Mouse (Mus musculus) thymus, adult 2 months (tissue): Measurements from ENCODE around the gene Wdr41. TPM values are rescaled to one million over a fixed set of nuclear protein-coding genes. Genes with fewer than 3 reads are reported as not detected.

Source experiments
- DNase-seq: peaks from one replicate; pipeline ENCODE4 v3.0.0; 2021
- H3K27ac ChIP-seq: fragments of 200-500 bp; 2 replicates; pipeline ENCODE4 v1.5.1; 2012; ENCODE audit warnings: low read length, control low read depth; ENCODE audit not compliant: control insufficient read depth, insufficient read depth
- H3K27me3 ChIP-seq: fragments of 200-500 bp; 2 replicates; pipeline ENCODE4 v1.6.1; 2012; ENCODE audit warnings: mild to moderate bottlenecking, low read length, moderate library complexity, mixed read lengths; ENCODE audit not compliant: control insufficient read depth, insufficient read depth
- H3K36me3 ChIP-seq: fragments of 200-500 bp; 2 replicates; pipeline ENCODE4 v1.6.1; 2012; ENCODE audit warnings: mild to moderate bottlenecking, low read length, moderate library complexity; ENCODE audit not compliant: control insufficient read depth, insufficient read depth
- H3K4me1 ChIP-seq: fragments of 200-500 bp; replicated peaks from 2 replicates; pipeline ENCODE4 v1.6.1; 2012; ENCODE audit warnings: low read length; ENCODE audit not compliant: control insufficient read depth, insufficient read depth
- H3K4me3 ChIP-seq: fragments of 200-500 bp; 2 replicates; pipeline ENCODE4 v1.5.1; 2012; ENCODE audit warnings: mild to moderate bottlenecking, low read length, control low read depth, moderate library complexity; ENCODE audit not compliant: control insufficient read depth, insufficient read depth
- CTCF ChIP-seq: fragments of 200-500 bp; IDR thresholded peaks from 2 replicates; pipeline ENCODE4 v1.5.1; 2012; ENCODE audit warnings: mild to moderate bottlenecking, control low read depth, low read length, moderate library complexity, borderline replicate concordance; ENCODE audit not compliant: control insufficient read depth, poor library complexity, insufficient read depth; ENCODE audit errors: extremely low read depth
- POLR2A ChIP-seq: fragments of 200-500 bp; IDR thresholded peaks from 2 replicates; pipeline ENCODE4 v1.6.1; 2012; ENCODE audit warnings: mild to moderate bottlenecking, low read length, control low read depth, moderate library complexity; ENCODE audit not compliant: control insufficient read depth, poor library complexity, insufficient read depth; ENCODE audit errors: extremely low read depth
- WGBS: fragments of 180-500 bp; shearing (Covaris S2); methylation state at CpG from one replicate; pipeline ENCODE4 v1.1.7; 2018; 5-methylcytosine and 5-hydroxymethylcytosine counted together
- polyA plus RNA-seq: library from polyadenylated mRNA; depleted of rRNA; stranded (reverse); fragments of >200 nt; gene quantifications from 2 replicates; pipeline ENCODE4 v1.2.3, GENCODE M21; 2012

The Wdr41 gene
- polyA plus RNA-seq, 1 experiment = 12.7 TPM

DNA sequence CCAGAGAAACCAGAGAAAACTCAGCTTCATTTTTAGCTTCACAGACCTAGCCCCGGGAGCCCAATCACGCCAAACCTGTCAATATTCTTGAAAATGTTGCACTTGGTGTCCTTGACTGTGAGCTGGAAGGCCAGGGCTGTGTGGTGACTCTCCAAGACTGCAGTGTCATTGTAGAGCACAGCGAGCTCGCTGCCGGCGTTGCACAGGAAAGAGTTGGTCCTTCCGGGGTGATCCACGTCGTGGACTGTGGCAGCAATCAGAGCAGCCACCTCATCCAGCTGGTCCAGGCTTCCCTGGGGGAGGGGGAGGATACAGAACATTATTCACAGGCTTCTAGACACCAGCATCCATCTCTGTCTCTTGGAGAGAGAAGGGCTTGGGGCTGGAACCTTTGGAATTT, 58.0 kb downstream of the Wdr41 start:
- H3K36me3 ChIP-seq = no peaks in the 10 kb centered on the region
- H3K4me3 ChIP-seq = no peak overlapping the region
- DNase-seq = no peak
- 24% methylated on average over 9 of the region's 9 CpGs for WGBS
- H3K27me3 ChIP-seq = no peaks in the 10 kb centered on the region
- TF ChIP-seq CTCF (no peak), POLR2A (no peak)
- H3K4me1 ChIP-seq = no peaks in the 10 kb centered on the region
- no peak overlapping the region for H3K27ac ChIP-seq

DNA sequence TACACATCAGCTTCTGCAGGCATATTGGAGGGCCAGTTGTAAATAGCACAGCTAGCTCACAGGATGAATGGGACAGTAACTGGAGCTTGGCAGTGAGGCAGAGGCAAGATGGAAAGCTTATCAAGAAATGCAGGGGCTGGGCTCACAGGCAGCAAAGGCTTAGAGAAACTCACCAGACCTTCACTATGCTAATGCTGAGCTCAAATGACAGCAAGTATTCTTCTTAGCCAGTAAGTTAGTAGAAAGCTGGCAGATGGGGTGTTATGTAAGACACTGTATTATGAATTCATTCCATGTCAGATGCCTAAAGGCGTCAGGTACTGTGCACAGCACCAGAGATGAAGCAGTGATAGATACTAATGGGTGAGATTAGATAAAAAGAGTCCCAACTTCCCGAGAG, 58.6 kb downstream of the Wdr41 start:
- Histone ChIP-seq H3K4me1 (no peaks in the 10 kb centered on the region), H3K27me3 (no peaks in the 10 kb centered on the region), H3K36me3 (no peaks in the 10 kb centered on the region), H3K27ac (no peak overlapping the region), H3K4me3 (no peak overlapping the region)
- TF ChIP-seq CTCF (no peak), POLR2A (no peak)
- WGBS = 91% methylated on average over 2 of the region's 2 CpGs
- DNase-seq = no peak

- Histone ChIP-seq H3K4me1 (no peaks in the 10 kb centered on the region), H3K27ac (no peak overlapping the region), H3K27me3 (no peaks in the 10 kb centered on the region), H3K4me3 (no peak overlapping the region), H3K36me3 (no peaks in the 10 kb centered on the region)
- WGBS = 26% methylated on average over 4 of the region's 4 CpGs
- DNase-seq = no peak
- TF ChIP-seq CTCF = no peak
- no peak for TF ChIP-seq POLR2A
Measured at GRCm38 (mm10) chr13:95038200-95038599, 62.1 kb downstream of the Wdr41 start.

GRCm38 (mm10) chr13:95040140-95040738, 64.1 kb downstream of the Wdr41 start:
- no peaks in the 10 kb centered on the region for H3K36me3 ChIP-seq
- no peaks in the 10 kb centered on the region for H3K4me1 ChIP-seq
- WGBS = 93% methylated on average over 9 of the region's 9 CpGs
- no peaks in the 10 kb centered on the region for H3K27me3 ChIP-seq
- DNase-seq = no peak
- H3K27ac ChIP-seq = no peak overlapping the region
- H3K4me3 ChIP-seq = no peak overlapping the region
- TF ChIP-seq CTCF = no peak
- no peak for TF ChIP-seq POLR2A

GRCm38 (mm10) chr13:95044108-95044507, 68.0 kb downstream of the Wdr41 start:
- WGBS = 13% methylated on average over 1 of the region's 1 CpGs

DNA sequence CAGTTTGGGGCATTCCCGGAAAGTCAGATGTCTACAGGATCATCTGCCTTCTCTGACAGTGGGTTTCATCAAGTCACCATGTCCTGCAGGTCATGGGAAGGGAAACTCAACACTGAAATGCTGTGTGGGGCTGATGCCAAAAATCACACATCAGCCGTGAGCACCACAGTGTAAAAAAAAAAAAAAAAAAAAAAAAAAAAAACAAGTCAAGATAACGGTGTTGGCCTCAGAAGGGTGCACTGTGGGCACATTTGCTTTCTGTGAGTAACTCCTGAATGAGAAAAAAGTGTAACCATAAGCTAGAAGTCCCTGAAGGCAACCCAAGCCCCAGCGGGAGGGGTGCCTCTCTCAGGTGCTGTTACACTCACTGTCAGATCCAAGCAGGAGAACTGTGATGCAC, 74.3 kb downstream of the Wdr41 start:
- TF ChIP-seq CTCF (no peak), POLR2A (no peak)
- 95% methylated on average over 4 of the region's 4 CpGs for WGBS

More at GRCm38 (mm10) chr13:95044108-95044507, 68.0 kb downstream of the Wdr41 start:
- TF ChIP-seq CTCF (no peak), POLR2A (no peak)
- Histone ChIP-seq H3K4me3 (no peak overlapping the region), H3K27ac (no peak overlapping the region), H3K36me3 (no peaks in the 10 kb centered on the region), H3K4me1 (no peaks in the 10 kb centered on the region), H3K27me3 (no peaks in the 10 kb centered on the region)
- no peak for DNase-seq

DNA sequence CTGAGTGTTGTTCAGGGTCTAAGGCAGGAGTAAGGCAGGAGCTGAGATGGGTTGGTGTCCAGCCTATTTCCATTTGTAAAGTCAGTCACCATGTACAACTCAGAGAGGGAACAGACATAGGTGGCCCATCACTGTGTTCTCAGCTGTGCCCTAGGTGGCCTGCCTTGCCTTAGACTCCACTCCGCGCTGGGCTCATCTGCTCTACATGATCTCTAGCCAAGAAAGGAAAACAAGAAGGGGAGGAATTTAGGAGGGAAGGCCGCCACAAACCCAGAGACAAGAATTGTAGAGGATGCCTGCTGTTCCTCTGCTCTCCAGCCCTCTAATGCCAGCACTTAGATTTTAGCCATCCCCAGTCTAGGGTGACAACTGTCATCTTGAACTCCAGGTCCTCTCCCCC, 76.3 kb downstream of the Wdr41 start:
- Histone ChIP-seq H3K4me1 (no peaks in the 10 kb centered on the region), H3K36me3 (no peaks in the 10 kb centered on the region), H3K4me3 (no peak overlapping the region), H3K27me3 (no peaks in the 10 kb centered on the region), H3K27ac (no peak overlapping the region)
- no peak for TF ChIP-seq POLR2A
- WGBS = 93% methylated on average over 3 of the region's 3 CpGs
- DNase-seq = no peak

More for the DNA sequence above, 74.3 kb downstream of the Wdr41 start:
- Histone ChIP-seq H3K27ac (no peak overlapping the region), H3K27me3 (no peaks in the 10 kb centered on the region), H3K4me3 (no peak overlapping the region), H3K4me1 (no peaks in the 10 kb centered on the region), H3K36me3 (no peaks in the 10 kb centered on the region)
- no peak for DNase-seq
